Mouse (Mus musculus): ENCODE measurements at regions not wholly inside any gene's neighbourhood (a gene's known extent, or its start where the extent isn't known, plus 50 kb on each side); places are given as distances from the start of the nearest gene placed in this dataset.

DNA sequence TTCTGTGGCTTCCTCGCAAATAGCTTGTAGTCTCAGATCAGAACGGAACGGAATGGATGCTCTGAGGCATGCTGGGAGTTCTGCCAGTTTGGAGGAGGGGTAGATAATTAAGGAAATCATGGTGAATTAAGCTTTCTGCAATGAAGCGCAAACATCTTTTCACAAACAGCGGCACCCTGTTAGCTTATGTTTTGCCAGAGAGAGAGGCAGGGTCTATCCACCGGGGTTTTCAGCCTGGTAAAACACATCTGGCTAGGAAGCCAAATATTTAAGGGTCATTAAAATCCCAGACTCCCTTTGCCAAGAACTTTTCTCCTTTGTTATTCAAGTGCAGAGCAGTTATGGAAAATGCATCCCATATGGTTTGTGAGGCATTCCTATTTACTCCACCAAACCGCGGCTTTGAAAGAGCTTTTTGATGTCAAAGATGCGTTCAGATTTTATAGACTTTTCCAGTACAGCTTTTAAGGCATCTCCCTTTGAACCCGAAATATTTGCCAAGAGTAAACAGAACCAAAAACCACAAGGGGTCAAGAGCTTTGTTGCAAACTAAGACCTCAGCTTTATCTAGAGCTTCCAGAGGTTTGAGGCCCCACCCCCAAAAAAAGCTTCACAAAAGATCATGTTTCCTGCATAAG is 287.4 kb upstream of the Cdh5 start:
- no peak overlapping the region for H3K9ac ChIP-seq
- TF ChIP-seq CTCF (IDR thresholded peaks at IDR 0.05; ENCODE audit: low read depth), result no peak
- ATAC-seq (peak; percentile 56; the same call in 1 of the 2 replicates), DNase-seq (peak; percentile 71)
- peak overlapping the region; percentile 13 for H3K4me2 ChIP-seq (ENCODE audit: low read depth)
- no peak overlapping the region for H3K4me3 ChIP-seq (ENCODE audit: low read depth, low read length)
- no peaks in the 10 kb centered on the region; the same call in 1 of the 2 replicates for H3K27me3 ChIP-seq (ENCODE audit: insufficient read depth, low read length)
- no peaks in the 10 kb centered on the region for H3K9me3 ChIP-seq (ENCODE audit: low read length)
- H3K27ac ChIP-seq (ENCODE audit: low read depth, low read length), result no peak overlapping the region
- no peaks in the 10 kb centered on the region for H3K36me3 ChIP-seq (ENCODE audit: insufficient read depth)
- 22% methylated on average over 10 of the region's 10 CpGs for WGBS
- peaks cover 8% of the 10 kb centered on the region; the same call in 1 of the 2 replicates for H3K4me1 ChIP-seq (ENCODE audit: insufficient read depth)

DNA sequence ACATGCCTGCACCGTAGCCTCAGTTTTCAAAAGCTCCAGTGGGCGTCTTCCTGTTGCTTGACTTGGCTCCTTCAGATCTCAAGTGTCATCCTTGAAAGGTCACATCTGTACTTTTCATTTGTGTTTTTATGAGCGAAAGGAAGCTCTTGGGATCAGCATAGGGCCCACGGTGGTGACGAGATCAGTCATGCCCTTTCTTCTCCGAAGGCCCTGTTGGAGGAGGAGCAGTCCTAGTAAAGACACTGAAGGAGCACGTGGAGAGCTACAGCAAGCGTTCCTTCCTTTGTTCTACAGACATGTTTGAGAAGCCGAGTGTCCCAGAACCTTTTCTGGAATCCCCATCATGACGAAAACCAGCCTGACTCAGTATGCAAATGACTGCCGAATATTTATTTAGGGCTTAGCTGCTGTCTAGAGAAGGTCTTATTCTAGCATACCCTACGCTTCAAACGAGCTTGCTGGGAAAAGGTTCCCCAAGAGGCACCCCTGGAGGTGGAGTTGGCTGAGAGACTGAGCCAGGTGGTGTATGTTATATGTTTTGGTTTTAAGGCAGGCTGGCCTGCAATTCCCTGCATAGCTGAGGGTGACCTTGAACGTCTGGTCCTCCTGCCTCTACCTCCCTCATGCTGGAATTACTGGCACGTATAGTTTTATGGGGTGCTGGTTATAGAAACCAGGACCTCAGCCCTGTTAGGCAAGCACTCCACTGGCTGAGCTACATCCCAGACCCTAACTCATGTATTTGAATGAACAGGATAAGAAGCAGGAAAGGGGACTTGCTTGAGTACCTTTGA is 285.1 kb upstream of the Cdh5 start:
- Histone ChIP-seq H3K27ac (ENCODE audit: low read depth, low read length) (no peak overlapping the region), H3K9ac (no peak overlapping the region), H3K36me3 (ENCODE audit: insufficient read depth) (no peaks in the 10 kb centered on the region), H3K9me3 (ENCODE audit: low read length) (no peaks in the 10 kb centered on the region), H3K4me3 (ENCODE audit: low read depth, low read length) (no peak overlapping the region), H3K27me3 (ENCODE audit: insufficient read depth, low read length) (no peaks in the 10 kb centered on the region; the same call in 1 of the 2 replicates), H3K4me2 (ENCODE audit: low read depth) (no peak overlapping the region), H3K4me1 (ENCODE audit: insufficient read depth) (peaks cover 8% of the 10 kb centered on the region; the same call in 1 of the 2 replicates)
- ATAC-seq, result no peak
- WGBS, result 80% methylated on average over 15 of the region's 15 CpGs
- no peak for DNase-seq
- no peak for TF ChIP-seq CTCF (IDR thresholded peaks at IDR 0.05; ENCODE audit: low read depth)

- Histone ChIP-seq H3K4me2 (ENCODE audit: low read depth) (no peak overlapping the region), H3K36me3 (ENCODE audit: insufficient read depth) (no peaks in the 10 kb centered on the region), H3K9ac (no peak overlapping the region), H3K4me1 (ENCODE audit: insufficient read depth) (no peaks in the 10 kb centered on the region), H3K27ac (ENCODE audit: low read depth, low read length) (no peak overlapping the region), H3K9me3 (ENCODE audit: low read length) (no peaks in the 10 kb centered on the region), H3K4me3 (ENCODE audit: low read depth, low read length) (no peak overlapping the region), H3K27me3 (ENCODE audit: insufficient read depth, low read length) (no peaks in the 10 kb centered on the region)
- no peak for TF ChIP-seq CTCF (IDR thresholded peaks at IDR 0.05; ENCODE audit: low read depth)
- DNase-seq (no peak), ATAC-seq (no peak)
- 87% methylated on average over 7 of the region's 7 CpGs for WGBS
Measured at GRCm38 (mm10) chr8:103823541-103823940, 277.9 kb upstream of the Cdh5 start.

DNA sequence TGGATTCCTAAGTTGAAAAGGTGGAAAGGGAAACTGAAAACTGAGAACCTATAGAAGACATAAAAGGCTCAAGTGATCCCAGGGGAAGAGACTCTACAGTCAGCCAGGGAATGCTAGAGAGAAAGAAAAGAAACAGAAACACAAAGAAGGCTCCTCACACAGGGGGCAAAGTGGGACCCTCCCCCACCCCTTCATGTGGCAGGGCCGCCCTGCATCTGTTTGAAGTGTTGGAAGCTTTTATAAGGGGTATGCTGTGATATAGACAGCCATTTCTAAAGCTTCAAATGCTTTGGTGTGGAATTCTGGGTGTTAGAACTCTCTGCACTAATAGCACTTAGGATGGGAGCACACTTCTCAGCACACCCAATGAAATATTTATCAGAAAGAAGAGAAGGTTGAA is 276.7 kb upstream of the Cdh5 start:
- H3K27me3 ChIP-seq (ENCODE audit: insufficient read depth, low read length), result no peaks in the 10 kb centered on the region
- no peak overlapping the region for H3K4me2 ChIP-seq (ENCODE audit: low read depth)
- no peak overlapping the region for H3K9ac ChIP-seq
- DNase-seq (no peak), ATAC-seq (no peak)
- WGBS, result 22% methylated on average over 1 of the region's 1 CpGs
- H3K36me3 ChIP-seq (ENCODE audit: insufficient read depth), result no peaks in the 10 kb centered on the region
- no peak overlapping the region for H3K4me3 ChIP-seq (ENCODE audit: low read depth, low read length)
- H3K9me3 ChIP-seq (ENCODE audit: low read length), result no peaks in the 10 kb centered on the region
- H3K27ac ChIP-seq (ENCODE audit: low read depth, low read length), result no peak overlapping the region
- no peaks in the 10 kb centered on the region for H3K4me1 ChIP-seq (ENCODE audit: insufficient read depth)
- no peak for TF ChIP-seq CTCF (IDR thresholded peaks at IDR 0.05; ENCODE audit: low read depth)

DNA sequence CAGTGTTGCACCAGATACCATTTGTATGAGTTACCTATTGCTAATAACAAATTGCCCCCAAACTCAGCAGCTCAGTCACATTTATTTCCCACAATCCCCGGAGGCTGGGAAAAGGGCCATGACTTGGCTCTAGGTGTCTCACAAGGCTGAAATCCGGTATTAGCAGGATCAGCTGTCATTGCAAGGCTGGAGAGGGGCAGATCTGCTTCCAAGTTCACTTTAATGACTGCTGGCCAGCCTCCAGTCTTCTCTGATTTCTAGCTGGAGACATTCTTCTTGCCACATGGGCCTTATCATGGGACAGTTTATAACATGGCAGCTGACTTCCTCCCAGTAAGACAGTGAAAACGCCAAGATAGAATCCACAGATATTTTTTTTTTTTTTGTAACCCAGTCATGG is 276.1 kb upstream of the Cdh5 start:
- Histone ChIP-seq H3K9ac (no peak overlapping the region), H3K36me3 (ENCODE audit: insufficient read depth) (no peaks in the 10 kb centered on the region), H3K4me1 (ENCODE audit: insufficient read depth) (no peaks in the 10 kb centered on the region), H3K27ac (ENCODE audit: low read depth, low read length) (no peak overlapping the region), H3K9me3 (ENCODE audit: low read length) (no peaks in the 10 kb centered on the region), H3K27me3 (ENCODE audit: insufficient read depth, low read length) (no peaks in the 10 kb centered on the region), H3K4me3 (ENCODE audit: low read depth, low read length) (no peak overlapping the region), H3K4me2 (ENCODE audit: low read depth) (no peak overlapping the region)
- 36% methylated on average over 3 of the region's 3 CpGs for WGBS
- no peak for DNase-seq
- no peak for TF ChIP-seq CTCF (IDR thresholded peaks at IDR 0.05; ENCODE audit: low read depth)
- ATAC-seq, result no peak; the same call in 1 of the 2 replicates

DNA sequence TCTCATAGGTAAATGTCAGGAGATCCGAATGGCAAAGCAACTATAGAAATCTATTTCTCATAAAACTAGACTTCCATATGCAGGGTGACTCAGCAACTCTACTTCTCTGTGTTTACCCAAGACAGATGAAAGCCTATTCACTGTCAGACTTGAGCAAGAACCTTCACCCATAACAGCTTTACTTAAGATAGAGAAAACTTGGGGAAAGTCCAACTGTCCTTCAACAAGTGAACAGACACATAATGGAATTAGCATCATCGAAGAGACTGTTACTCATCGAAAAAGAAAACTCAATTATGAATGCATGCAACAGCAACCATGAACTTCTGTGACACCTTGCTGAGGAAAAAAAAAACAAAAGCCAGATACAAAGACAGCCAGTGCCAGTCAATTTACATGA is 271.0 kb upstream of the Cdh5 start:
- H3K4me1 ChIP-seq (ENCODE audit: insufficient read depth), result no peaks in the 10 kb centered on the region
- H3K27ac ChIP-seq (ENCODE audit: low read depth, low read length), result no peak overlapping the region
- no peak for ATAC-seq
- no peak for TF ChIP-seq CTCF (IDR thresholded peaks at IDR 0.05; ENCODE audit: low read depth)
- no peak overlapping the region for H3K4me2 ChIP-seq (ENCODE audit: low read depth)
- H3K27me3 ChIP-seq (ENCODE audit: insufficient read depth, low read length), result no peaks in the 10 kb centered on the region
- DNase-seq, result no peak
- no peaks in the 10 kb centered on the region for H3K36me3 ChIP-seq (ENCODE audit: insufficient read depth)
- H3K9ac ChIP-seq, result no peak overlapping the region
- H3K9me3 ChIP-seq (ENCODE audit: low read length), result no peaks in the 10 kb centered on the region
- 84% methylated on average over 3 of the region's 3 CpGs for WGBS
- no peak overlapping the region for H3K4me3 ChIP-seq (ENCODE audit: low read depth, low read length)

GRCm38 (mm10) chr8:103839990-103840389 is 261.4 kb upstream of the Cdh5 start:
- no peak overlapping the region for H3K4me3 ChIP-seq (ENCODE audit: low read depth, low read length)
- no peaks in the 10 kb centered on the region for H3K4me1 ChIP-seq (ENCODE audit: insufficient read depth)
- H3K9me3 ChIP-seq (ENCODE audit: low read length), result no peaks in the 10 kb centered on the region
- whole genome bisulfite sequencing, result 96% methylated on average over 4 of the region's 4 CpGs
- no peak overlapping the region for H3K4me2 ChIP-seq (ENCODE audit: low read depth)
- ATAC-seq (no peak), DNase-seq (no peak)
- H3K36me3 ChIP-seq (ENCODE audit: insufficient read depth), result no peaks in the 10 kb centered on the region
- no peak overlapping the region for H3K27ac ChIP-seq (ENCODE audit: low read depth, low read length)
- H3K27me3 ChIP-seq (ENCODE audit: insufficient read depth, low read length), result no peaks in the 10 kb centered on the region
- no peak overlapping the region for H3K9ac ChIP-seq
- TF ChIP-seq CTCF (IDR thresholded peaks at IDR 0.05; ENCODE audit: low read depth), result no peak
